Mouse (Mus musculus) liver, embryonic 13.5 days (tissue): ENCODE data around the gene Lrrc17. TPM values are rescaled to one million over a fixed set of nuclear protein-coding genes. Genes with fewer than 3 reads are reported as not detected.
"Not testable (repeated sequence)": the region's sequence is repeated elsewhere in the genome, so short reads cannot be mapped to it uniquely, and the experiment has no call there.

Experiments
- ATAC-seq: fragments of 200-750 bp; cut with Nextera tagmentation; 2 replicates; pipeline ENCODE4 v1.8.0; 2017; ENCODE audit warnings: low read depth, mild to moderate bottlenecking, moderate number of reproducible peaks, moderate library complexity
- DNase-seq: peaks from one replicate; pipeline ENCODE4 v3.0.0; 2022
- H3K27ac ChIP-seq: fragments of 300-500 bp; sonication (generic); 2 replicates; pipeline ENCODE4 v1.5.1; 2015; ENCODE audit warnings: moderate library complexity, mild to moderate bottlenecking, inconsistent platforms
- H3K27me3 ChIP-seq: fragments of 300-500 bp; sonication (generic); 2 replicates; pipeline ENCODE4 v1.6.1; 2015; ENCODE audit warnings: mild to moderate bottlenecking, inconsistent platforms
- H3K36me3 ChIP-seq: fragments of 300-500 bp; sonication (generic); 2 replicates; pipeline ENCODE4 v1.6.1; 2015; ENCODE audit warnings: mild to moderate bottlenecking, inconsistent platforms
- H3K4me1 ChIP-seq: fragments of 300-500 bp; sonication (generic); replicated peaks from 2 replicates; pipeline ENCODE4 v1.6.1; 2015; ENCODE audit warnings: inconsistent platforms
- H3K4me2 ChIP-seq: fragments of 300-500 bp; sonication (generic); 2 replicates; pipeline ENCODE4 v1.6.1; 2015; ENCODE audit warnings: inconsistent platforms, mild to moderate bottlenecking, moderate library complexity
- H3K4me3 ChIP-seq: fragments of 300-500 bp; sonication (generic); replicated peaks from 2 replicates; pipeline ENCODE4 v1.5.1; 2015; ENCODE audit warnings: mild to moderate bottlenecking, inconsistent platforms
- H3K9ac ChIP-seq: fragments of 300-500 bp; sonication (generic); 2 replicates; pipeline ENCODE4 v1.6.1; 2015; ENCODE audit warnings: mild to moderate bottlenecking, inconsistent platforms
- H3K9me3 ChIP-seq: fragments of 300-500 bp; sonication (generic); replicated peaks from 2 replicates; pipeline ENCODE4 v1.6.1; 2016; ENCODE audit warnings: inconsistent platforms
- WGBS: fragments of 180-500 bp; shearing (Covaris S2); methylation state at CpG from one replicate; pipeline ENCODE4 v1.1.7; 2015; ENCODE audit not compliant: insufficient replicate concordance; 5-methylcytosine and 5-hydroxymethylcytosine counted together
- polyA plus RNA-seq: library from polyadenylated mRNA; unstranded; fragments of >200 nt; fragmentation: Nextera tagmentation; extraction: Ambion mirVana; gene quantifications from 2 replicates; pipeline ENCODE4 v1.2.1, GENCODE M21; 2015

Gene Lrrc17
- polyA plus RNA-seq, 1 experiment from 2014 or later = 2.5 TPM

- ATAC-seq (no peak), DNase-seq (no peak)
- 68% methylated on average over 12 of the region's 12 CpGs for WGBS
- no peaks in the 10 kb centered on the region for H3K4me1 ChIP-seq
- no peak overlapping the region for H3K4me2 ChIP-seq
- H3K4me3 ChIP-seq = no peak overlapping the region
- no peaks in the 10 kb centered on the region for H3K9me3 ChIP-seq
- no peaks in the 10 kb centered on the region for H3K36me3 ChIP-seq
- no peak overlapping the region for H3K9ac ChIP-seq
- H3K27me3 ChIP-seq = no peaks in the 10 kb centered on the region
- H3K27ac ChIP-seq = no peak overlapping the region
Measured at GRCm38 (mm10) chr5:21608311-21609304, 65.2 kb downstream of the Lrrc17 start.

- no peak overlapping the region for H3K4me3 ChIP-seq
- H3K9ac ChIP-seq = no peak overlapping the region
- WGBS = 31% methylated on average over 3 of the region's 3 CpGs
- ATAC-seq (no peak), DNase-seq (no peak)
- no peak overlapping the region for H3K4me2 ChIP-seq
- H3K36me3 ChIP-seq = no peaks in the 10 kb centered on the region
- no peaks in the 10 kb centered on the region for H3K9me3 ChIP-seq
- peaks cover 2% of the 10 kb centered on the region for H3K4me1 ChIP-seq
- H3K27ac ChIP-seq = no peak overlapping the region
- no peaks in the 10 kb centered on the region for H3K27me3 ChIP-seq
Measured at GRCm38 (mm10) chr5:21610996-21611395, 67.6 kb downstream of the Lrrc17 start.

- H3K9ac ChIP-seq, H3K27ac ChIP-seq, H3K4me2 ChIP-seq, DNase-seq, H3K27me3 ChIP-seq, H3K36me3 ChIP-seq, H3K4me3 ChIP-seq, ATAC-seq, H3K9me3 ChIP-seq: not testable (repeated sequence)
- 86% methylated on average over 11 of the region's 11 CpGs for WGBS
- H3K4me1 ChIP-seq = peaks cover 11% of the 10 kb centered on the region
Measured at GRCm38 (mm10) chr5:21614299-21614698, 70.9 kb downstream of the Lrrc17 start.

GRCm38 (mm10) chr5:21616450-21617009, 73.2 kb downstream of the Lrrc17 start:
- no peaks in the 10 kb centered on the region for H3K36me3 ChIP-seq
- no peak overlapping the region for H3K4me3 ChIP-seq
- H3K4me2 ChIP-seq = no peak overlapping the region
- no peaks in the 10 kb centered on the region for H3K9me3 ChIP-seq
- WGBS = 19% methylated on average over 3 of the region's 3 CpGs
- H3K27ac ChIP-seq = no peak overlapping the region
- ATAC-seq (peak; percentile 72), DNase-seq (no peak)
- H3K4me1 ChIP-seq = peaks cover 11% of the 10 kb centered on the region
- H3K9ac ChIP-seq = no peak overlapping the region
- no peaks in the 10 kb centered on the region for H3K27me3 ChIP-seq

Other genes with a start within 250 kb of the Lrrc17 start
- 1.6 and 2.0 TPM in 2 replicates for gene Fgl2, start 170.9 kb upstream of the Lrrc17 start, polyA plus RNA-seq
- not detected in 2 replicates for gene Ccdc146, start 118.9 kb upstream of the Lrrc17 start, polyA plus RNA-seq
- gene Fam185a, start 118.6 kb upstream of the Lrrc17 start, polyA plus RNA-seq = 4.1 and 4.8 TPM in 2 replicates
- gene Fbxl13, start 102.1 kb downstream of the Lrrc17 start, polyA plus RNA-seq = 0.13 and 0.22 TPM in 2 replicates
- gene Armc10, start 102.3 kb downstream of the Lrrc17 start, polyA plus RNA-seq = 9.8 and 10.8 TPM in 2 replicates
- gene Napepld, start 157.8 kb downstream of the Lrrc17 start, polyA plus RNA-seq = 1.2 and 1.9 TPM in 2 replicates
- 51.5 and 58.1 TPM in 2 replicates for gene Pmpcb, start 193.6 kb downstream of the Lrrc17 start, polyA plus RNA-seq
- gene Dnajc2, start 241.7 kb downstream of the Lrrc17 start, polyA plus RNA-seq = 56.8 and 63.1 TPM in 2 replicates
- 183 and 200 TPM in 2 replicates for gene Psmc2, start 241.7 kb downstream of the Lrrc17 start, polyA plus RNA-seq